Mouse (Mus musculus) kidney, adult 8-10 months (tissue): Measurements from ENCODE around the gene Crim1.

Experiments
- DNase-seq, 2 experiments: peaks; one replicate each; pipeline ENCODE4 v3.0.0; 2022

Gene Crim1

DNA sequence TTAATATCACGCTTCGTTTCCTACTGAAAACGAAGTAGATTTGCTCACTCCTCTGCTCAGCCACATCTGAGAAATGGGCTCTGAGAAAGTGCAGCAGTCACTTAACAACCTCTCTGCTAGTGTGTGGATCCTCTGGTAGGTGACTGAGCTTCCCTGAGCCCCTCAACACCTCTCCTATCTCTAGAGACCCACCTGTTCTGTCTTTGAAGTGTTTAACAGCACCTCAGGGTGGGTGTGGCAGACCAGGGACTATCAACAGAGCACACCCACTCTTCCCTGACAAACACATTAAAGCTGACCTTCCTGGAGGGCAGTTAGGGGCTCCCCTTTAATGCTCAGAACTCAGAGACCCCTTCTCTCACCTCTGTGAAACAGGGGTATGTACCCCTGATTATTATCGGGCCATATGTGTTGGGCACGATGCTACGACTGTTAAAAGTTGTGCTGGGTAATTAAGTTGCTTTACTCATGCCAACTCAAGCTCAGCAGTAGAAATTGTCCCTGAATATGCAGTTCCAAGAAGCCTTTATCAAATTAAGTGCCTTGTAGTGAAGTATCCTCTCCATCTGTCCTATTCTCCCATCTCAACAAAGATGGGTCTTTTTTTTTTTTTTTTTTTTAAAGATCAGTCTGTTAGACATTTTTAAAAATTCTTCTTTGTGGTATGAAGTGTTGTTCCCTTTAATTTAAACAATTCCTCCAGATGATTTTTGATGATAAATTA, 90.3 kb downstream of the Crim1 start:
- no peak for DNase-seq

DNA sequence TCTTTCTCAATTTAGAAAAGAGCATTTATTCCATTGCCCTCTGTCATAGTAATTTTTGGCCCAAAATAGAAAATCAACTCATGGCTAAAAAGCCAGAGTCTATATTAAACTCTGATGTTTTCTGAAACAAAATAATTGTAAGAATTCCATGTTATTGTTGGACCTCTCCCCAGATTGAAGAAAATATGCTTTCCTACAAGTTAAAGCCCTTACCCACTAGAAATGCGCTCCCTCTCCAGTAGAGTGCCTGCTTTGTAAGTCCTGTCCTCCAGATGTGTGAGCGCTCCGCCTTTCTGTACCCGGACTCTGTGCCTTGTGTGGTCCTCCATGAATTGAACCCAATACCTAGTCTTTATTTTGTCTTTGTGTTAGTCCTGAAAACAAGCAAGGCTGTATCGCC, 91.0 kb downstream of the Crim1 start:
- DNase-seq, result no peak

- no peak for DNase-seq
Observed at GRCm38 (mm10) chr17:78292301-78292700, 92.3 kb downstream of the Crim1 start.

GRCm38 (mm10) chr17:78292827-78293488, 92.9 kb downstream of the Crim1 start:
- no peak for DNase-seq

- no peak for DNase-seq
Observed at GRCm38 (mm10) chr17:78295979-78296378, 95.9 kb downstream of the Crim1 start.

- peak in 1 of 2 experiments; percentile 42 for DNase-seq
Observed at GRCm38 (mm10) chr17:78298140-78298539, 98.1 kb downstream of the Crim1 start.

GRCm38 (mm10) chr17:78298967-78299540, 99.0 kb downstream of the Crim1 start:
- no peak for DNase-seq

DNA sequence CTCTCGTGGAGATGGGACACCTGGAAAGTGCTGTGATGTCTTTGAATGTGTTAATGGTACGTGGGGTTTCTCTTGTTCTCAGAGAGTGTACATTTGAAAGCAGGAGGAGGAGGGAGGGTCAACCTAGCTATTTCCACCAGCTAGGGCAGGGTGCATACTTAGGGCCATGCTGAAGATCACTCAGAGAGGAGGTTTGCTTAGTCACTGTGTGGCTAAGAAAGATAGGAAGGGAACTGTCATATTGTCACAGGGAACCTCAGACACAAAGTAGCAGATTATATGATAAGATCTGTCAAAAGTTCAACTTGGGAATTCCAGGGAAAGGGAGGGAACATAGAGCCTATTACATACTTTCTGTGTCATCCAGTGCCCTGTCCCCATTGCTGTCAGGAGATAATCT, 103.0 kb downstream of the Crim1 start:
- DNase-seq, result no peak

- DNase-seq, result no peak
Observed at GRCm38 (mm10) chr17:78304059-78304458, 104.0 kb downstream of the Crim1 start.

GRCm38 (mm10) chr17:78306434-78306833, 106.4 kb downstream of the Crim1 start:
- DNase-seq, result no peak

- peak in 1 of 2 experiments; percentile 24 for DNase-seq
Observed at GRCm38 (mm10) chr17:78308221-78308620, 108.2 kb downstream of the Crim1 start.

GRCm38 (mm10) chr17:78313006-78313405, 113.0 kb downstream of the Crim1 start:
- no peak for DNase-seq

- no peak for DNase-seq
Observed at GRCm38 (mm10) chr17:78313612-78314011, 113.6 kb downstream of the Crim1 start.

DNA sequence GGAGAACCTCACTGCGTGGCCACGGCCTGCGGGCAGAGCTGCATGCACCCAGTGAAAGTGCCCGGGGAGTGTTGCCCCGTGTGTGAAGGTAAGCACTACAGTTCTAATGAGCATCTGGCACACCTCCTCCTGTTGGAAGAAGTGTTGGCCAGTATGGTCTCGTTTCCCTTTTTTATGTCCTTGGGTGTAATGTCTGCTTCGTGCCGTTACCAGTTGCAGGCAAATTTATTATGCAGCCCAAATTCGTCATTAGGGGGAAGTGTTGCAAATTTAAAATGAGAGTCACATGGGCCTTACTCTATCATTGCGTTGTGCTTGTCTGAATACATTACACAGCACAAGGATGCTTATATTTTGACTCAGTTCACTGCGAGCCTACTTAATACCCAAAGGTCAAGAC, 115.6 kb downstream of the Crim1 start:
- DNase-seq, result no peak

GRCm38 (mm10) chr17:78317381-78317780, 117.3 kb downstream of the Crim1 start:
- DNase-seq, result peak; percentile 22 to 30

GRCm38 (mm10) chr17:78318810-78319209, 118.8 kb downstream of the Crim1 start:
- no peak for DNase-seq

GRCm38 (mm10) chr17:78321216-78321835, 121.3 kb downstream of the Crim1 start:
- no peak for DNase-seq

- DNase-seq, result peak in 1 of 2 experiments; percentile 41
Observed at GRCm38 (mm10) chr17:78322369-78323335, 122.6 kb downstream of the Crim1 start.

DNA sequence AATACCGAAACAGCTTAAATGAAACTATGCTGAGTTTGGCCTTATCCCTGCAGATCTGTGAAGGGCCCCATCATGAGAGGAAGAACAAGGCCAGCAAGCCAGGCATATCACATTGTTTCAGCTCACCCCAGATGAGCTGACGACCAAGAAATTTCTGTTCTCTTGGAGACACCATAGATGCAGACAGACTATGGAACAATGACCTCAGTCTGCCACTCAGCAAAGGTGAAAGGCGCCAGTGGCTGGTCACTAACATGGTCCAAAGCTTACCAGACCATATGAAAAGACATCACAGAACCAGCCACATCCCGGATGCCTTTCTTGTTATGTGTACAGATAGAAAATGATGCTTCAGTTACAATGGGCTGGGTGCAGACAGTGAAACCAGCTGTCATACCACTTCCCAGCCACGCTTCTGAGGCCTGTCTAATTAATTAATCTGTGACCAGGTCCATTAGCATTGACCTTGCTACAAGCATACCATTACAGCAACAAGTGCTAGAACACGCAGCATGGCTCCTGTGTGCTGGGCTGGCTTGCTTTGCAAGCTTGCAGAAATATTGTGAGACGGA, 125.8 kb downstream of the Crim1 start:
- no peak for DNase-seq

GRCm38 (mm10) chr17:78326381-78326780, 126.3 kb downstream of the Crim1 start:
- no peak for DNase-seq

DNA sequence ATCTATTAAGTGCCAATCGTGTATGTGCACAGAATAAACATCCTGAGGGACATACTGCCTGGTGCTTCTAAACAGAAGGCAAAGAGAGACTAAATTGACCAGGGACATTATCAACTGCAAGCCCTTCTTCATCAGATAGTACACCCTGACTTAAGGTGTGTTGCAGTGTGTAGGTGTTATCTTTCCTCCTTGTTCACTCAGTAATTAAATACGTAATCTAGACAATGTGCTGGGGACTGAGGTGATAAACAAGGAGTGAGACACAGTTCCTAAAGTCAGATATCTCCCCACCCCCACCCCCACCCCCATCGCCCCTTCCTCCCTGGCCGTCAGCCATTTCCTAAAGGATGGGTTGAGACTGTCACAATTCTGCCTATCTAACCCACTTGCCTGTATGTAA, 127.1 kb downstream of the Crim1 start:
- no peak for DNase-seq

GRCm38 (mm10) chr17:78328287-78328686, 128.2 kb downstream of the Crim1 start:
- no peak for DNase-seq
